Mouse (Mus musculus) embryonic fibroblast, embryonic 13.5 days (primary cell): Measurements from ENCODE around the gene Med29. TPM values are rescaled to one million over a fixed set of nuclear protein-coding genes. Genes with fewer than 3 reads are reported as not detected.

Experiments used
- H3K27ac ChIP-seq: 2 replicates; pipeline ENCODE4 v1.5.1; 2012; ENCODE audit warnings: low read length, control low read depth, inconsistent platforms; ENCODE audit not compliant: insufficient read depth
- H3K4me1 ChIP-seq: 2 replicates; pipeline ENCODE4 v1.6.1; 2011; ENCODE audit warnings: low read length; ENCODE audit not compliant: control insufficient read depth, insufficient read depth
- H3K4me3 ChIP-seq: 2 replicates; pipeline ENCODE4 v1.5.1; 2011; ENCODE audit warnings: mild to moderate bottlenecking, control low read depth, low read length; ENCODE audit not compliant: insufficient read depth
- CTCF ChIP-seq: IDR thresholded peaks from 2 replicates; pipeline ENCODE4 v1.5.1; 2011; ENCODE audit warnings: mild to moderate bottlenecking, control low read depth, low read length, moderate library complexity, borderline replicate concordance; ENCODE audit not compliant: insufficient read depth
- POLR2A ChIP-seq: IDR thresholded peaks from 2 replicates; pipeline ENCODE4 v1.6.1; 2011; ENCODE audit warnings: low read depth, mild to moderate bottlenecking, control low read depth, low read length, moderate library complexity
- polyA plus RNA-seq: library from polyadenylated mRNA; stranded (reverse); fragments of >200 nt; gene quantifications from 2 replicates; pipeline ENCODE4 v1.2.4, GENCODE M21; 2011; ENCODE audit warnings: low read depth; ENCODE audit not compliant: missing spikeins, insufficient read length

Med29 gene
- 18.2 and 19.4 TPM in 2 replicates for polyA plus RNA-seq

GRCm38 (mm10) chr7:28392429-28393271, at the start of gene Med29, which contains the start of gene Paf1:
TSS of gene Med29 (minus strand) at chr7:28392708.
TSS of gene Paf1 (plus strand) at chr7:28392951.
- H3K4me1 ChIP-seq, result no peaks in the 10 kb centered on the region
- peak within 1 kb of the TSS; percentile 80 for H3K4me3 ChIP-seq
- TF ChIP-seq CTCF (no peak), POLR2A (peak; percentile 97)
- 0 out of 2 replicates have a peak within 1 kb of the TSS, but pooled peaks have one; percentile 4 for H3K27ac ChIP-seq

- no peaks in the 10 kb centered on the region for H3K4me1 ChIP-seq
- no peak overlapping the region for H3K27ac ChIP-seq
- H3K4me3 ChIP-seq, result no peak overlapping the region
- no peak for TF ChIP-seq CTCF
- TF ChIP-seq POLR2A, result no peak
Observed at GRCm38 (mm10) chr7:28441776-28442485, 49.4 kb upstream of the Med29 start.

GRCm38 (mm10) chr7:28440739-28441138, 48.2 kb upstream of the Med29 start:
- H3K4me1 ChIP-seq, result no peaks in the 10 kb centered on the region

GRCm38 (mm10) chr7:28438771-28439170, 46.3 kb upstream of the Med29 start:
- Histone ChIP-seq H3K4me1 (no peaks in the 10 kb centered on the region), H3K4me3 (no peak overlapping the region), H3K27ac (no peak overlapping the region)
- TF ChIP-seq POLR2A (no peak), CTCF (no peak)

More at GRCm38 (mm10) chr7:28440739-28441138, 48.2 kb upstream of the Med29 start:
- no peak for TF ChIP-seq POLR2A
- no peak for TF ChIP-seq CTCF
- no peak overlapping the region for H3K27ac ChIP-seq
- H3K4me3 ChIP-seq, result no peak overlapping the region

GRCm38 (mm10) chr7:28437964-28438363, 45.5 kb upstream of the Med29 start:
- Histone ChIP-seq H3K27ac (no peak overlapping the region), H3K4me1 (peaks cover 6% of the 10 kb centered on the region), H3K4me3 (no peak overlapping the region)
- TF ChIP-seq CTCF (no peak), POLR2A (no peak)

GRCm38 (mm10) chr7:28436932-28437570, 44.5 kb upstream of the Med29 start, which contains the start of gene Gmfg:
TSS of gene Gmfg (plus strand) at chr7:28437447.
- Histone ChIP-seq H3K27ac (peak within 1 kb of the TSS; percentile 65), H3K4me1 (peaks cover 7% of the 10 kb centered on the region), H3K4me3 (peak within 1 kb of the TSS; percentile 60)
- 0 out of 2 replicates have a peak, but pooled peaks have one; percentile 1 for TF ChIP-seq POLR2A
- peak; percentile 70; the same call in 1 of the 2 replicates for TF ChIP-seq CTCF

GRCm38 (mm10) chr7:28436271-28436904, 43.9 kb upstream of the Med29 start:
- H3K27ac ChIP-seq, result peak overlapping the region; percentile 65

GRCm38 (mm10) chr7:28435660-28436259, 43.3 kb upstream of the Med29 start:
- peaks cover 7% of the 10 kb centered on the region for H3K4me1 ChIP-seq
- peak overlapping the region; percentile 1; the same call in 1 of the 2 replicates for H3K27ac ChIP-seq
- H3K4me3 ChIP-seq, result peak overlapping the region; percentile 87
- TF ChIP-seq POLR2A (no peak), CTCF (no peak)

More at GRCm38 (mm10) chr7:28436271-28436904, 43.9 kb upstream of the Med29 start:
- peak overlapping the region; percentile 60 for H3K4me3 ChIP-seq
- TF ChIP-seq CTCF (0 out of 2 replicates have a peak, but pooled peaks have one; percentile 37), POLR2A (peak; percentile 81)
- H3K4me1 ChIP-seq, result peaks cover 7% of the 10 kb centered on the region

- Histone ChIP-seq H3K4me3 (no peak overlapping the region), H3K27ac (no peak overlapping the region), H3K4me1 (peaks cover 7% of the 10 kb centered on the region)
- TF ChIP-seq POLR2A (no peak), CTCF (no peak)
Observed at GRCm38 (mm10) chr7:28432252-28432651, 39.7 kb upstream of the Med29 start.
